Mouse (Mus musculus) ovary, postnatal 36 days (tissue): ENCODE measurements around the gene Ins2.

Source experiments
- DNase-seq: peaks from one replicate; pipeline ENCODE4 v3.0.0; 2022; ENCODE audit warnings: low spot score, mixed read lengths

The Ins2 gene

GRCm38 (mm10) chr7:142663931-142664421 lies 79.2 kb downstream of the Ins2 start:
- no peak for DNase-seq

GRCm38 (mm10) chr7:142663151-142663550 lies 80.0 kb downstream of the Ins2 start:
- no peak for DNase-seq

- no peak for DNase-seq
These were observed 81.4 kb downstream of the Ins2 start for GRCm38 (mm10) chr7:142661811-142662210.

GRCm38 (mm10) chr7:142661046-142661445 lies 82.1 kb downstream of the Ins2 start:
- no peak for DNase-seq

- no peak for DNase-seq
These were observed 82.6 kb downstream of the Ins2 start for GRCm38 (mm10) chr7:142660651-142660945.

- peak; percentile 4 for DNase-seq
These were observed 83.2 kb downstream of the Ins2 start for GRCm38 (mm10) chr7:142659767-142660650.

GRCm38 (mm10) chr7:142659181-142659681 lies 84.0 kb downstream of the Ins2 start:
- DNase-seq = peak; percentile 27

GRCm38 (mm10) chr7:142658681-142659180 lies 84.5 kb downstream of the Ins2 start:
- DNase-seq = no peak

- peak; percentile 4 for DNase-seq
These were observed 85.2 kb downstream of the Ins2 start for GRCm38 (mm10) chr7:142657821-142658614.

GRCm38 (mm10) chr7:142657341-142657791 lies 85.8 kb downstream of the Ins2 start:
- no peak for DNase-seq

- no peak for DNase-seq
These were observed 87.1 kb downstream of the Ins2 start for GRCm38 (mm10) chr7:142656055-142656454.

- no peak for DNase-seq
These were observed 87.5 kb downstream of the Ins2 start for GRCm38 (mm10) chr7:142655633-142656032.

- DNase-seq = peak; percentile 3
These were observed 89.5 kb downstream of the Ins2 start for GRCm38 (mm10) chr7:142653726-142654125.

- DNase-seq = no peak
These were observed 96.5 kb downstream of the Ins2 start for GRCm38 (mm10) chr7:142646676-142647075.

- DNase-seq = no peak
These were observed 98.1 kb downstream of the Ins2 start for GRCm38 (mm10) chr7:142645045-142645444.

GRCm38 (mm10) chr7:142636178-142636577 lies 107.0 kb downstream of the Ins2 start:
- DNase-seq = no peak

GRCm38 (mm10) chr7:142630691-142631090 lies 112.5 kb downstream of the Ins2 start:
- DNase-seq = no peak

GRCm38 (mm10) chr7:142629806-142630205 lies 113.4 kb downstream of the Ins2 start:
- no peak for DNase-seq
